Mouse (Mus musculus): ENCODE measurements around the gene Pcyox1. TPM values are rescaled to one million over a fixed set of nuclear protein-coding genes. Genes with fewer than 3 reads are reported as not detected.

Gene Pcyox1
- total RNA-seq (2021), result 100 to 1,000 TPM; 114 TPM

DNA sequence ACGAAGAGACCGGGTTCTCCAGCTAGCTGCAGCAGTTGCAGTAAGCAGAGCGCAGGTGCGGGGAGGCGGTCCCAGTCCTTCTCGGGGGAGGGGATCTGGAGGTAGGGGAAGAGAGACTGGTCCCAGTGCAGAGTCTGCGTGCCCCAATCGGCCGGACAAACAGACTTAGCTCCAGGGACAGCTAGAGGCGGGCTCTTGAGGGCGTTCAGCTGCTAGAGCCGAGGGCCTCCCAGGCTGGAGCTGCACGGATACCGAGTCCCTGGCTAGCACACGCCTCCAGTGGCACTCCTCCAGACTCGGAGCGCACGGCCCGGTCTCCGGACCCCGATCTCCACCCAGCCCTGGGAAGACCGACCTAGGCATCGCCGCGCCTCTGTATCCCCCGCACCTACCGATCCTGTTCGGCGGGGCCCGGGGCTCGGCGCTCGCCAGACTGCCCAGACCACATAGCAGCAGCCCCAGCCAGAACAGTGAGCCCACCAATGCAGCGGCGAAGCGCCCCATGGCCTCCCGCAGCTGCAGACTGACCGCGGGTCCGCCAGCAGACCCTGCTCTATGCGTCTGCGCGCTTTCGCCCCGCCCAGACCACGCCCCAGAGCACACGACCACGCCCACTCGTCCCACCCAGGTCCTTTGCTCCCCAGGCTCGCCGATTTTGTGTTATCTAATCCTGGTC, at the start of gene Pcyox1:
Pcyox1 (minus strand) TSS at position 574 of the 676 bp plus-strand sequence.
- peak; percentile 81 to 89 for DNase-seq (ENCODE audit: extremely low spot score in 1 of 2, low spot score in 2 of 2)
- intact Hi-C loops (cut with DNase I), result no loop called here

DNA sequence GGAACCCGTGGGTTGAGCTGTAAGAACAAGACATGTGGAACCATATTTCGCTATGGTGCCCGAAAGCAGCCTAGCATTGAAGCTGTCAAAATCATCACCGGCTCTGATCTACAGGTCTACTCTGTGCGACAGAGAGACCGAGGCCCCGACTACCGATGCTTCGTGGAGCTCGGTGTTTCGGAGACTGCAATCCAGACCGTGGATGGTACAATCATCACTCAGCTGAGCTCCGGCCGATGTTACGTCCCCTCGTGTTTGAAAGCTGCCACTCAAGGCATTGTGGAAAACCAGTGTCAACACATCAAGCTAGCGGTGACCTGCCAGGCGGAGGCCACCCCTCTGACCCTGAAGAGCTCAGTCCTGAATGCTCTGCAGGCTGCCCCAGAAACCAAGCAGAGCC, 48.6 kb upstream of the Pcyox1 start:
- intact Hi-C loops (cut with DNase I), result no loop called here
- DNase-seq (ENCODE audit: extremely low spot score in 1 of 2, low spot score in 2 of 2), result no peak

- intact Hi-C loops (cut with DNase I), result no loop called here
- DNase-seq (ENCODE audit: extremely low spot score in 1 of 2, low spot score in 2 of 2), result no peak
Observed at GRCm38 (mm10) chr6:86441571-86441970, 44.6 kb upstream of the Pcyox1 start.

DNA sequence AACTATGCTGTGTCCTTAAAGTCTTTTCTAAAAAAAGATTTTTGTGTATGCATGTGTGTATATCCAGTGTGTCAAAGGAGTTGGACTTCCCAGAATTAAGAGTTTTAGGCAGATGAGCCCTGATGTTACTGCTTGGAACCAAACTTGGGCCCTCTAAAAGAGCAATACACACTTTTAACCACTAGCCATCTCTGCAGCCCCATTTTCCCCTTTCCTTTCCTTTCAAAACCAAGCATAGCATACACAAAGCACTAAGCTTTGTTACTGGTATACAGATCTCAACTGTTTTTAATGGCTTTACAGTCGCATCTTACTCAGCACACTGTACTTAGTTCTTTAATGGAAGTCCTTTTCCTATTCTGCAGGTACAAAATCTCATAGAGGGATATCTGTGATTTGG, 42.6 kb upstream of the Pcyox1 start:
- no peak for DNase-seq (ENCODE audit: extremely low spot score in 1 of 2, low spot score in 2 of 2)
- intact Hi-C loops (cut with DNase I), result no loop called here

DNA sequence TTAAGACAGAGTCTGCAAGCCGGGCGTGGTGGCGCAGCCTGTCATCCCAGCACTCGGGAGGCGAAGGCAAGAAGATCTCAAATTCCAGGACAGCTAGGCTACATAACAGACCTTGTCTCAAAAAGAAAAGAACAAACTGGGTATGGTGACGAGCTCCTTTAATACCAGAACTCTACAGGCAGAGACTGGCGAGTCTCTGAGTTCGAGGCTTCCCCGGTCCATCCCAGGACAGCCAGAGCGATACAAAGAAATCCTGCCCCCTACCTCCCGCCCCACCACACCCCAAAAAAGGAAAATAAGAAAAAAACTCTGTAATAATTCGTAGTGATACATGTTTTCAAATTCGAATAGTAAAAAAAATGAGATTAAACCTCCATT, 42.2 kb upstream of the Pcyox1 start:
- intact Hi-C loops (cut with DNase I), result no loop called here
- no peak for DNase-seq (ENCODE audit: extremely low spot score in 1 of 2, low spot score in 2 of 2)

- DNase-seq (ENCODE audit: extremely low spot score in 1 of 2, low spot score in 2 of 2), result peak; percentile 92 to 96
- intact Hi-C loops (cut with DNase I), result no loop called here
Observed at GRCm38 (mm10) chr6:86438272-86439118, 41.5 kb upstream of the Pcyox1 start, which contains the start of gene C87436. C87436 (plus strand) TSS chr6:86438374.

DNA sequence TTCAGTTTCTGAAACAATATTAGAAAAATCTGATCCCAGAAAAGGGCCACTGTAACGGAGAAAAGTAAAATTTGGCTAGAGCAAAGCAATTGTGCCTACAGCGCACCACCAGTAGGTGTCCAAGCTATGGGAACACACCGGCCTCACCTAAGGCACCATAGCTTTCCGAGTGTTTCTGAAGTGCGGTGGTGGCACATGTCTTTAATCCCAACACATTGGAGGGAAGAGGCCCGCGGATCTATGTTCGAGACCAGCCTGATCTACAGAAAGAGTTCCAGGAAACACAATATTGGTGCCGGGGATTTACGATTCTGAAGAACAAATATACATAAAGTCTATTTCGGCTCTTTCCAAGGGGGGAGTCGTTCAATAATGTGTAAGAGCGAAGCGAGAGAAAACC, 40.8 kb upstream of the Pcyox1 start:
- peak; percentile 32 to 55 for DNase-seq (ENCODE audit: extremely low spot score in 1 of 2, low spot score in 2 of 2)
- intact Hi-C loops (cut with DNase I), result no loop called here

GRCm38 (mm10) chr6:86433696-86434095, 36.7 kb upstream of the Pcyox1 start:
- DNase-seq (ENCODE audit: extremely low spot score in 1 of 2, low spot score in 2 of 2), result no peak
- intact Hi-C loops (cut with DNase I), result no loop called here

GRCm38 (mm10) chr6:86431531-86431930, 34.6 kb upstream of the Pcyox1 start:
- DNase-seq (ENCODE audit: extremely low spot score in 1 of 2, low spot score in 2 of 2), result no peak
- intact Hi-C loops (cut with DNase I), result no loop called here

GRCm38 (mm10) chr6:86426358-86426757, 29.4 kb upstream of the Pcyox1 start, which contains the start of gene Gm44790:
Gm44790 (plus strand) TSS chr6:86426658.
- DNase-seq (ENCODE audit: extremely low spot score in 1 of 2, low spot score in 2 of 2), result no peak

GRCm38 (mm10) chr6:86420491-86420890, 23.5 kb upstream of the Pcyox1 start:
- DNase-seq (ENCODE audit: extremely low spot score in 1 of 2, low spot score in 2 of 2), result peak in 1 of 2 experiments; percentile 28
- intact Hi-C loops (cut with DNase I), result no loop called here

More at GRCm38 (mm10) chr6:86426358-86426757, 29.4 kb upstream of the Pcyox1 start, which contains the start of gene Gm44790:
- intact Hi-C loops (cut with DNase I), result loop anchor here (5.0 kb wide), 1 partner anchor 256 kb away; the partner anchor contains the start of gene Snrnp27

DNA sequence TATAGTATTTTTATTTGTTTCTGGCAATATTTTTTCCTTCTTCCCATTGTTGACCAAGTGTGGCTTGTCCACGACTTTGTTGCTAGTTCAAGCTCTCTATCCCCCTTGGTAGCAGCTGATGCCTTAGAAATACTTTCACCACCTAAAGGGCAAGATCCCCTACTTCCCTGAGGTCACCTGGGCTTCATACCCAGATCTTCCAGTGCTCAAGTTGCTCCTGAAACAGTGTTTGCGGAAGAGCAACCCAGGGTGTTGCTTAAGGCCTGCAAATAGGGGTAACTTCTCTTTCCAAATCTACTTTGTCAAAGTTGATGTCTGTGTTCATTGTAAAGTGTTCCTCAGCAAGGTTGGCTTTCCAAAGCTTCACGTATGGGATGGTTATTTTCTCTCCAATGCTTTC, 22.3 kb upstream of the Pcyox1 start:
- intact Hi-C loops (cut with DNase I), result no loop called here
- no peak for DNase-seq (ENCODE audit: extremely low spot score in 1 of 2, low spot score in 2 of 2)

DNA sequence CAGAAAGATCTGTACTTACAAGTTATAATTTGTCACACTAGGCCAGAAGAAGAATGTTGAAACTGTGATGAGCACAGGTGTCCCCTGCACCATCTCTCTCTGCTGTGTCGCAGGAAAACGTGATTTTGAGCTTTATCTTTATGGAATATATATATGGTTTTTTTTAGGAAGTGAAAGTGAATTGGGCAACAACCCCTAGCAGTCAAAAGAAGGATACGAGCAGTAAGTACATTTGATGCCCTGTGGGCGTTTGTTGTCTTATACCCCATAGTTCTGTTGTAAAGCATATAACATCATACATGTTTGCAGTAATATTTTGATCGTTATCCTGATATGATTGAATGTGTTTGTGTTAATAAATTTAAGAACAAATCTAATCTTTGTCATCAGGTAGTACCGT, 21.8 kb upstream of the Pcyox1 start:
- intact Hi-C loops (cut with DNase I), result no loop called here
- DNase-seq (ENCODE audit: extremely low spot score in 1 of 2, low spot score in 2 of 2), result no peak

GRCm38 (mm10) chr6:86406306-86406705, 9.4 kb upstream of the Pcyox1 start:
- intact Hi-C loops (cut with DNase I), result loop anchor here (10.0 kb wide), 1 partner anchor 462 kb away; no protein-coding TSS in a partner anchor
- DNase-seq (ENCODE audit: extremely low spot score in 1 of 2, low spot score in 2 of 2), result no peak

- intact Hi-C loops (cut with DNase I), result loop anchor here (5.0 to 10.0 kb wide), 2 partner anchors 38 to 460 kb away; partner anchors contain the start of gene Fam136a
- no peak for DNase-seq (ENCODE audit: extremely low spot score in 1 of 2, low spot score in 2 of 2)
Observed at GRCm38 (mm10) chr6:86404996-86405395, 8.0 kb upstream of the Pcyox1 start.

DNA sequence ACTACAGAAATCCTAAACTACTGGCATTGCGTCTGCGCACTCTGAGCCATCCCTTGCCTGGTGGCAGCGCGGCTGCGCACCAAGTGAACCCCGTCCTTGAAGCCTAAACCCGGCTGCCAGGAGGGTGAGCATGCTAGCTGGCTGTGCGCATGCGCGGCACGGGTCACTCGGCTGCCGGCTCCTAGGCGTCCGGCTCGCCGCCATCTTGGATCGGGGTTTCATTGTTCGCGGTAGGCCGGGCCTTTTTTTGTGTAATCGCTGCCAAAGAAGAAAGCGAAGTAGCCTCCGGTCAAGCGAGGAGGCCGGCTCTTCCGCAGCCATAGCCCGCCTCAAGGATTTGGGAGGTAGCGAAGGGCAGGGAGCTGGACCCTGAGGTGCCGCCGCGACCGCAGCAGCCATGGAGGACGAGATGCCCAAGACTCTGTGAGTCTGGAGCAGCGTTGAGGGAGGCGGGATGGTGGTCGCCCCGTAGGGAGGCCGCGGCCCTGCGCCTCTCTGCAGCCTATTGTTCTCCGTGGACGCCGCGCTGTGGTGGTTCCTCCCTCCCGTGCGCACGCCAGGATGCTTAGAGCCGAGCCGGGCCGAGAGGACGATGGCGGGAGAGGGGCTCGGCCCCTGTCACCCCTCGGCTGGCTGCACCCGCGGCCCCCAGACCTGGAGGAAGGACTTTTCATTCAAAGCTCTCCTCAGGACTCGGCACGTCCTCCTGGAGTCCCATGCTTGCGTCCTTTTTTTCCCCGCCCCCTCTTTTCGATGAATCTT, 7.3 kb upstream of the Pcyox1 start, which contains the start of gene Tia1:
Tia1 (plus strand) TSS at position 120 of the 762 bp plus-strand sequence.
- peak; percentile 98 to 99 for DNase-seq (ENCODE audit: extremely low spot score in 1 of 2, low spot score in 2 of 2)
- intact Hi-C loops (cut with DNase I), result loop anchor here (5.0 to 10.0 kb wide), 2 partner anchors 37 to 459 kb away; partner anchors contain the start of gene Fam136a

GRCm38 (mm10) chr6:86403728-86404099, 6.8 kb upstream of the Pcyox1 start:
- peak; percentile 80 to 88 for DNase-seq (ENCODE audit: extremely low spot score in 1 of 2, low spot score in 2 of 2)
- intact Hi-C loops (cut with DNase I), result loop anchor here (5.0 to 10.0 kb wide), 2 partner anchors 36 to 459 kb away; partner anchors contain the start of gene Fam136a

GRCm38 (mm10) chr6:86402681-86403607, 6.0 kb upstream of the Pcyox1 start:
- no peak for DNase-seq (ENCODE audit: extremely low spot score in 1 of 2, low spot score in 2 of 2)
- intact Hi-C loops (cut with DNase I), result loop anchor here (5.0 to 10.0 kb wide), 2 partner anchors 36 to 458 kb away; partner anchors contain the start of gene Fam136a
